Mouse (Mus musculus) kidney, postnatal 0 days (tissue): Measurements from ENCODE around the gene Gli3. TPM values are rescaled to one million over a fixed set of nuclear protein-coding genes. Genes with fewer than 3 reads are reported as not detected.

Source experiments
- ATAC-seq: fragments of 200-750 bp; cut with Nextera tagmentation; replicated peaks from 2 replicates; pipeline ENCODE4 v1.8.0; 2017; ENCODE audit warnings: low read depth, moderate number of reproducible peaks, moderate TSS enrichment, moderate library complexity; ENCODE audit not compliant: low FRiP score
- DNase-seq: peaks from one replicate; pipeline ENCODE4 v3.0.0-alpha.2; 2016; ENCODE audit warnings: low spot score
- H3K27ac ChIP-seq: fragments of 300-500 bp; sonication (generic); 2 replicates; pipeline ENCODE4 v1.5.1; 2014; ENCODE audit warnings: mild to moderate bottlenecking
- H3K27me3 ChIP-seq: fragments of 300-500 bp; sonication (generic); 2 replicates; pipeline ENCODE4 v1.6.1; 2014; ENCODE audit warnings: low read length, mixed read lengths; ENCODE audit not compliant: insufficient read depth
- H3K36me3 ChIP-seq: fragments of 300-500 bp; sonication (generic); 2 replicates; pipeline ENCODE4 v1.6.1; 2014; ENCODE audit warnings: low read length, mixed read lengths; ENCODE audit not compliant: insufficient read depth
- H3K4me1 ChIP-seq: fragments of 300-500 bp; sonication (generic); replicated peaks from 2 replicates; pipeline ENCODE4 v1.6.1; 2014; ENCODE audit warnings: antibody characterized with exemption, low read length, mixed read lengths; ENCODE audit not compliant: insufficient read depth
- H3K4me2 ChIP-seq: fragments of 300-500 bp; sonication (generic); 2 replicates; pipeline ENCODE4 v1.6.1; 2014; ENCODE audit warnings: mild to moderate bottlenecking, low read length, moderate library complexity, mixed read lengths
- H3K4me3 ChIP-seq: fragments of 300-500 bp; sonication (generic); replicated peaks from 2 replicates; pipeline ENCODE4 v1.5.1; 2014; ENCODE audit warnings: low read depth, low read length
- H3K9ac ChIP-seq: fragments of 300-500 bp; sonication (generic); 2 replicates; pipeline ENCODE4 v1.6.1; 2014; ENCODE audit warnings: low read depth, low read length
- H3K9me3 ChIP-seq: fragments of 300-500 bp; sonication (generic); replicated peaks from 2 replicates; pipeline ENCODE4 v1.6.1; 2016; ENCODE audit warnings: low read length, inconsistent platforms, mixed read lengths
- CTCF ChIP-seq: IDR thresholded peaks from 2 replicates; pipeline ENCODE4 v1.5.1; 2016; ENCODE audit warnings: antibody characterized with exemption, low read depth, mild to moderate bottlenecking, moderate library complexity
- WGBS: fragments of 180-500 bp; shearing (Covaris S2); extraction: QIAGEN DNeasy Blood & Tissue Kit; methylation state at CpG from one replicate; pipeline ENCODE4 v1.1.7; 2014; 5-methylcytosine and 5-hydroxymethylcytosine counted together
- polyA plus RNA-seq: library from polyadenylated mRNA; unstranded; fragments of >200 nt; fragmentation: Nextera tagmentation; extraction: Ambion mirVana; gene quantifications from 2 replicates; pipeline ENCODE4 v1.2.1, GENCODE M21; 2015

Gli3 gene
- polyA plus RNA-seq, 1 experiment from 2014 or later, result 7.7 TPM

DNA sequence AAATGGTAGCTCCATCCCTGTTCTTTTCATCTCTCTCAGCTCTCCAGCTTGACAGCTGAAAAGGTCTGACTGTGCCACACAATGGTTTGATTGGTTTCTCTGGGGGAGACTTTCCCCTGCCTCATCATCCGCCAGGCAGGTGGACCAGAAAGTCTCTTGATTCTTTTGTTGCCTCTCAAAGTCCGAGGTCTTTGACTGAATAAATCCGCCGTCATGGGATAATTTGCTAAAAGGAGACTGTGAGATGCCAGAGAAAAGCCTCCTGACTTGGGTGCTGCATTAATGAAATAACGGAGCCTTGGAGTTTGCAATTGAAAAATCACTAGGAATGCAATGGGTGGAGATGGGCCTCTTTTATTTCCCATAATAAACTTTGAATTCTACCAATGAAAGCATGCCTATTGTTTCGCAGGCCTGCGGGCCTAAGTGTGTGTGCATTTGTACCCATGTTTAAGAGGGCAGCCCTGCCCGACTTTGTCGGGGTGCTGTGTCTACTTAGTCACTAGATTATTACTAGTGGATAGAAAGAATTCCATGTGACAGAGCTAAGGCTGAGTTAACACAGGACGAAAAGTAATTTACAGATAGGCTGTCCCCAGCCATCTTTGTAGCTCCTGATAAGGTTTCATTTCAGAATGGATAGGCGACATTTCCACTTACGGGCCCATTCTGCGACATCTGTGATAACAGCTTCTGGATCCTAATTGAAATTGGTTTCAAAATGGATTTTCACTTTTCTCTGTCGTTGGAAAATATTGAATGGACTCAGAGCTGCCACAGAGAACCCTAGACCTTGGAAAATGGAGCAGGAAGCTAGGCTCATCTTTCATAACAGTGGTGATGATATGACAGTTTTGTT lies 23.2 kb downstream of the Gli3 start:
- Histone ChIP-seq H3K4me3 (no peak overlapping the region), H3K4me2 (no peak overlapping the region), H3K36me3 (no peaks in the 10 kb centered on the region), H3K9me3 (no peaks in the 10 kb centered on the region), H3K27me3 (no peaks in the 10 kb centered on the region), H3K27ac (no peak overlapping the region), H3K4me1 (no peaks in the 10 kb centered on the region), H3K9ac (no peak overlapping the region)
- TF ChIP-seq CTCF, result no peak
- WGBS, result 76% methylated on average over 14 of the region's 14 CpGs
- ATAC-seq (no peak), DNase-seq (no peak)

DNA sequence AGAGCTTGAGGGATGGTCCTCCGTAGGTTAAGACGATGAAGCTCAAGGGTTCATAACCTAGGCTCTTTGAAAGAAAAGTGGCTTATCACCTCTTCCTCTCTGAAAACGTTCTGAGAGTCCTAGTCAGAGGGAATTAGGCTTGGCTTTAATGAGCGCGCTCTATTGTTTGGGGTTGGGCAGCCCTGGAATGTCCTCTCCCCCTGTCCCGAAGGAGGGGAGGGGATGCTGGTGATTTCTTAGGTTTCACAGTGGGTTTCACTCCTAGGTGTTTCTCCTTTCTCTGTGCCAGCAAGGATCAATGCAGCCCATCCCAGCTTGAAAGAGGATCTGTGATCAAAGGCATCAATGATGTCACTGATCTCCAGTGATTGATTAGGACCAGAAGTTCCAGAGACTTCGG lies 24.3 kb downstream of the Gli3 start:
- DNase-seq, result no peak
- Histone ChIP-seq H3K36me3 (no peaks in the 10 kb centered on the region), H3K4me1 (no peaks in the 10 kb centered on the region), H3K9me3 (no peaks in the 10 kb centered on the region), H3K4me3 (no peak overlapping the region), H3K27me3 (no peaks in the 10 kb centered on the region), H3K4me2 (no peak overlapping the region), H3K9ac (no peak overlapping the region), H3K27ac (no peak overlapping the region)
- no peak for TF ChIP-seq CTCF
- WGBS, result 42% methylated on average over 7 of the region's 7 CpGs
- no peak for ATAC-seq

DNA sequence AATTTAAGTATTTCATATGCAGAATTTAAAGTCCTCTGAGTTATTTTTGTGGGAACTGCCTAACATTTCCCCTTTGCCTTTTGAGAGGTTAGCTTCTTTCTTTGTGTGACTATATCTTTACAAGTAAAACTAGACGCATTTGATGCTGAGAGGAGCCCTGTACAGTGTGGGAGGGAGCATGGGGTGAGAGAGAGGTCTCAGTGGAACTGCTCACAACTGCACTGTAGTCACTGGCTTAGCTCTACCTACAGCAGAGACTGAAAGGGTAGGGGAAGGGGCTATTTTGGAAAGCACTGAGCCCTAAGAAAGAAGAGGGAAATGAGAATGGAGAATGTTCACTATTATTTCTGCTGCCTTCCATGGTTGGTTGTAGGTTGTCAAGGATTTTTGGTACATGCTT lies 25.0 kb downstream of the Gli3 start:
- ATAC-seq, result no peak
- H3K4me2 ChIP-seq, result no peak overlapping the region
- WGBS, result 41% methylated on average over 1 of the region's 1 CpGs

DNA sequence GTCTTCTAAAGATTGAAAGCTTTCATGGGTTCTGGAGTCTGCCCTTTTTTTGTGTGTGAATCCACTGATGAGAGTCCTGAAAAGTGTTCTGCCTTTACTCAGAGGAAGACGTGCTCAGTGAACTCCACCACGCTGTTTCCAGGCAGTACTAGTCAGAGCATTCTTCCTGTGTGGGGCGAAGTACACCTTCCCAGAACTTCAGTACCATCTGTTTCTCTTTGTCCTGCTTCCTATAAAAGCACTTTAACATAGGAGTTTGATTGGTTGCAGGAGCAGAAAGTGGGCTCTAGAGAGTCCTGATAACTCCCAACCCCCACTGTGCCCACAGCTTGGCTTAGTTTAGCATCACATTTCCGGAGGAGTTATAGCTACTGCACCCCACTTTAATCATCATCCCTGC lies 32.8 kb downstream of the Gli3 start:
- 89% methylated on average over 4 of the region's 4 CpGs for WGBS
- Histone ChIP-seq H3K9ac (no peak overlapping the region), H3K4me2 (no peak overlapping the region), H3K27me3 (no peaks in the 10 kb centered on the region), H3K4me3 (no peak overlapping the region), H3K4me1 (no peaks in the 10 kb centered on the region), H3K36me3 (no peaks in the 10 kb centered on the region), H3K27ac (no peak overlapping the region), H3K9me3 (no peaks in the 10 kb centered on the region)
- TF ChIP-seq CTCF, result no peak
- DNase-seq, result no peak
- no peak for ATAC-seq

More for the DNA sequence above, 25.0 kb downstream of the Gli3 start:
- Histone ChIP-seq H3K4me3 (no peak overlapping the region), H3K36me3 (no peaks in the 10 kb centered on the region), H3K4me1 (no peaks in the 10 kb centered on the region), H3K9ac (no peak overlapping the region), H3K9me3 (no peaks in the 10 kb centered on the region), H3K27ac (no peak overlapping the region), H3K27me3 (no peaks in the 10 kb centered on the region)
- no peak for DNase-seq
- TF ChIP-seq CTCF, result no peak

DNA sequence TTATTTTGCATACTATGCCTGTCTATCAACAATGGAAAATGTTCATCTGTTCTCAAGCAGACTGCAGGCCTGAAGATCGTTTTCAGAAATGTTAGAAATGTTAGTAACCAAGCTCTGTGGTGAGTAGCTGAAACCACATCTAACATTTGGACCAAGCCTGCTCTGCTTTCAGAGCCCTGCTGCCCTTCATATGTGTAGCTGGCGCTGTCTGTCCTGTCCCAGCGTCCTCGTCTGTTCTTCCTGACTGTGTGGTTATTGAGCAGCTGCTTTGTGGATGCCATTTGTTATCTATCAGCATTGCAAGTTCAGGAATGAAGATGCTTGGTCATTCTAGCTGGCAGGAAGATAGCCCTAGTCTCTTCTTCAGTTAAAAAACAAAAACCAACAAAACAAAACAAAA lies 35.3 kb downstream of the Gli3 start:
- H3K4me2 ChIP-seq, result no peak overlapping the region
- ATAC-seq (no peak), DNase-seq (no peak)
- 71% methylated on average over 4 of the region's 4 CpGs for WGBS
- H3K4me1 ChIP-seq, result no peaks in the 10 kb centered on the region
- H3K4me3 ChIP-seq, result no peak overlapping the region
- no peak overlapping the region for H3K9ac ChIP-seq
- no peak overlapping the region for H3K27ac ChIP-seq
- no peak for TF ChIP-seq CTCF
- no peaks in the 10 kb centered on the region for H3K36me3 ChIP-seq
- no peaks in the 10 kb centered on the region for H3K27me3 ChIP-seq
- H3K9me3 ChIP-seq, result no peaks in the 10 kb centered on the region

DNA sequence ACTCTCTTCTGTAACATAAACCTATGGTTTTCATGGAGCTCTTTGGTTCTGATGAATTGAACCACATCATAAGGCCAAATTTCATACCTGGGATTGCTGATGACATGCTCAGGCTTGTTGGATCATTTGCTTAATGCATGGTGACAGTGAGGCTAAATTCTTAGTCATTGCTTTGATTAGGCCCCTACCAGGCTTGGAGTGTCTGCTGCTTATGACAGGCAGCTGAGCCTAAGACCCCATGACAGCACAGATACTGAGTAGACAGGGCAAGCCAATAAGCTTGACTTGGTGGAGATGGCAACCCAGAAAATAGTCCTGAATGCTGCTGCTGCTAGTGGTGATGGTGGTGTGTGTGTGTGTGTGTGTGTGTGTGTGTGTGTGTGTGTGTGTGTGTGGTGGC lies 47.9 kb downstream of the Gli3 start:
- no peaks in the 10 kb centered on the region for H3K36me3 ChIP-seq
- DNase-seq, result no peak
- H3K9me3 ChIP-seq, result no peaks in the 10 kb centered on the region
- H3K4me1 ChIP-seq, result no peaks in the 10 kb centered on the region
- no peak overlapping the region for H3K9ac ChIP-seq
- H3K4me3 ChIP-seq, result no peak overlapping the region
- H3K27ac ChIP-seq, result no peak overlapping the region
- ATAC-seq, result no peak
- TF ChIP-seq CTCF, result no peak
- H3K27me3 ChIP-seq, result no peaks in the 10 kb centered on the region
- H3K4me2 ChIP-seq, result no peak overlapping the region

DNA sequence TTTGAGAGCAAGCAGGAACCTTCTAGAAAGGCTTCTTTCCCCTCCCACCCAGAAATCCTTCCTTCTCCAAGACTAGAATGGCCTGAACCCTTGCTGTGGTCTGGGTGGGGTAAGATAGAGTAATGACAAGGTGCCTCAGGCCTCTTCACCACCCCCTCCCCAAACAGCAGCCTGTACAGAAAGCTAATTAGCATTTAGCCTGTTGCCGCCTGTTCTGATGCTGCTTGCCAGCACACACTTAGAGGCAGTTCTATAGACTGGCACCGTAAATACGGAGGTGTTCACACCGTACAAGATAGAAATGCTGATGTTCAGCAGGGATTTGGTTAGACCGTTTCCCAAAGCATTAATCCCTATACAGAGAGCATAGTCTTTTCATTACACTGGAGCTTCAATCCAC lies 50.1 kb downstream of the Gli3 start:
- TF ChIP-seq CTCF, result no peak
- Histone ChIP-seq H3K4me3 (no peak overlapping the region), H3K4me2 (no peak overlapping the region), H3K27ac (no peak overlapping the region), H3K36me3 (no peaks in the 10 kb centered on the region), H3K27me3 (no peaks in the 10 kb centered on the region), H3K9ac (no peak overlapping the region), H3K9me3 (no peaks in the 10 kb centered on the region), H3K4me1 (no peaks in the 10 kb centered on the region)
- DNase-seq (no peak), ATAC-seq (no peak)
- WGBS, result 86% methylated on average over 5 of the region's 5 CpGs
